Mouse (Mus musculus): Measurements from ENCODE around the gene Plekhs1. TPM values are rescaled to one million over a fixed set of nuclear protein-coding genes. Genes with fewer than 3 reads are reported as not detected.

The Plekhs1 gene
- total and polyA plus RNA-seq, 3 experiments, result 0.84 to 0.85 TPM; not detected in 1

DNA sequence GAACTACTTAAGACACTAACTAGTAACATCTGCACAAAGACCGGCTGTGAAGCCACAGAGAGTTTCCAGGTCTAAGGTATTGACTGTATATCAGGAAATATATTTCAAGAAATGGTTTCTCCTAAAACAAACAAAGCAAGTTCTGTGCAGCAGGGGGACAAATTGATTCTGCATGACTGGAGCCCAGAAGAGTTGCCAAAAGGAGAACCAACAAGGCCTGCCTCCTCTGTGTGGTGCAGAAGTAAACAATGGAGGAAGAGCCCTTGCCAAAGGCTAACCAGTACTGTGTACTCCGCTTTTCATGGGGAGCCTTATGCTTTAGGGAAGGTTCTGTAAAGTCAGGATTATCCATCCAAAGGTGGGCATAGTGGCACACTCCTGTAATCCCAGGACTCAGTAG is 1.2 kb upstream of the Plekhs1 start (continued):
- no peak for TF ChIP-seq CTCF (IDR thresholded peaks at IDR 0.05 in 2 of 3, conservative IDR thresholded peaks at IDR 0.05 in 1 of 3; ENCODE audit: control insufficient read depth in 1 of 3, insufficient read depth in 1 of 3, low read depth in 2 of 3, low read length in 3 of 3, poor library complexity in 1 of 3, severe bottlenecking in 1 of 3)
- no peak for TF ChIP-seq NRF1 (IDR thresholded peaks at IDR 0.05; ENCODE audit: insufficient read depth, low read depth, low read length, poor library complexity, severe bottlenecking)
- TF ChIP-seq MEF2A (IDR thresholded peaks at IDR 0.05; ENCODE audit: extremely low read depth, insufficient replicate concordance, low read depth, low read length, poor library complexity, severe bottlenecking), result no peak
- no peak for TF ChIP-seq USF1 (IDR thresholded peaks at IDR 0.05; ENCODE audit: low read depth, low read length)
- 0 out of 4 replicates have a peak, but pooled peaks have one; percentile 21 to 26 for TF ChIP-seq EP300 (IDR thresholded peaks at IDR 0.05; ENCODE audit: low read depth in 1 of 2, low read length in 2 of 2)
- no peak for TF ChIP-seq USF2 (IDR thresholded peaks at IDR 0.05; ENCODE audit: borderline replicate concordance in 1 of 2, insufficient read depth in 1 of 2, low read depth in 1 of 2, low read length in 2 of 2)
- TF ChIP-seq MAX (IDR thresholded peaks at IDR 0.05; ENCODE audit: low read length), result no peak
- TF ChIP-seq MAFK (IDR thresholded peaks at IDR 0.05; ENCODE audit: borderline replicate concordance, low read depth, low read length), result no peak
- TF ChIP-seq JUND (IDR thresholded peaks at IDR 0.05; ENCODE audit: low read depth, low read length), result no peak
- TF ChIP-seq POLR2A (IDR thresholded peaks at IDR 0.05; ENCODE audit: control insufficient read depth in 1 of 2, insufficient read depth in 1 of 2, low read depth in 1 of 2, low read length in 2 of 2, poor library complexity in 1 of 2), result no peak

DNA sequence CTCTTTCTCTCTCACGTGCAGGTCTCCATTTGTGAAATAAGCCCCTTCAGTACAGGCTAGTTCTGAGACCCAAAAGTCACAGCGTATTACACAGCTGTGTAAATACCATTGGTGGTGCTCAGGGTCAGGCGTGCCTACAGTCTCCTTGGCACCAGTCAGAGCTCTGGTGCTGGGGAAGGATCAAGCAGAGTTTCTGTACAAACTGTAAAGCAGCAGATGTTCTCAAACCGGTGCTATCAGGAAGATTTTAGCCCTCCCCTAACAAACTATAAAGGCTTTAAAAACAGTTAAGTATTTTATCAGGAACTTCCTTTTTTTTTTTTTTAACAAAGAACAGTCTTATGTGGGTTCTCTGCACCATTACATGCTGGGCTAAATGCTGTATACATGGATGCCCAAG is 1.3 kb downstream of the Plekhs1 start:
- Histone ChIP-seq H3K79me2 (ENCODE audit: control insufficient read depth, insufficient read depth, low read length, poor library complexity) (no peaks in the 10 kb centered on the region), H3K4me3 (ENCODE audit: control insufficient read depth in 1 of 2, insufficient read depth in 1 of 2, low read depth in 2 of 2, low read length in 2 of 2) (peak overlapping the region; percentile 4 to 20), H3K27ac (ENCODE audit: control insufficient read depth, low read depth, low read length) (peak overlapping the region; percentile 82), H3K36me3 (ENCODE audit: control insufficient read depth in 1 of 2, insufficient read depth in 2 of 2, low read length in 2 of 2) (peaks cover 0 to 49% of the 10 kb centered on the region in 2 experiments; a peak in 2 of 4 replicates), H3K27me3 (ENCODE audit: control insufficient read depth in 1 of 2, insufficient read depth in 2 of 2, low read length in 2 of 2) (no peaks in the 10 kb centered on the region), H3K9me3 (replicated peaks; ENCODE audit: insufficient read depth, low read length) (no peaks in the 10 kb centered on the region), H3K4me1 (ENCODE audit: control insufficient read depth in 1 of 2, insufficient read depth in 2 of 2, low read length in 2 of 2) (peaks cover 43 to 56% of the 10 kb centered on the region in 2 experiments), H3K9ac (ENCODE audit: control insufficient read depth, low read depth, low read length, poor library complexity, severe bottlenecking) (peak overlapping the region; percentile 36)
- DNase-seq (ENCODE audit: low read depth, low spot score), result peak; percentile 93
- TF ChIP-seq RAD21 (IDR thresholded peaks at IDR 0.05; ENCODE audit: low read depth, low read length), result no peak
- no peak for TF ChIP-seq USF1 (IDR thresholded peaks at IDR 0.05; ENCODE audit: low read depth, low read length)
- TF ChIP-seq ELF1 (IDR thresholded peaks at IDR 0.05; ENCODE audit: low read depth, low read length), result no peak
- no peak for TF ChIP-seq GABPA (IDR thresholded peaks at IDR 0.05; ENCODE audit: low read depth, low read length)
- TF ChIP-seq KAT2A (conservative IDR thresholded peaks at IDR 0.05; ENCODE audit: low read depth, low read length), result no peak
- 0 out of 2 replicates have a peak, but pooled peaks have one; percentile 41 for TF ChIP-seq NELFE (IDR thresholded peaks at IDR 0.05; ENCODE audit: low read depth, low read length)
- TF ChIP-seq MXI1 (IDR thresholded peaks at IDR 0.05; ENCODE audit: low read depth, low read length), result peak; percentile 71
- peak; percentile 86 for TF ChIP-seq RCOR1 (IDR thresholded peaks at IDR 0.05; ENCODE audit: low read depth, low read length)
- TF ChIP-seq HCFC1 (IDR thresholded peaks at IDR 0.05; ENCODE audit: low read depth, low read length), result peak; percentile 29; the same call in 1 of the 2 replicates
- no peak for TF ChIP-seq CTCF (IDR thresholded peaks at IDR 0.05 in 2 of 3, conservative IDR thresholded peaks at IDR 0.05 in 1 of 3; ENCODE audit: control insufficient read depth in 1 of 3, insufficient read depth in 1 of 3, low read depth in 2 of 3, low read length in 3 of 3, poor library complexity in 1 of 3, severe bottlenecking in 1 of 3)
- no peak for TF ChIP-seq POLR2AphosphoS5 (IDR thresholded peaks at IDR 0.05; ENCODE audit: borderline replicate concordance, low read depth, low read length)
- TF ChIP-seq TCF12 (IDR thresholded peaks at IDR 0.05; ENCODE audit: low read depth, low read length), result peak; percentile 90
- peak; percentile 81 for TF ChIP-seq MYC (IDR thresholded peaks at IDR 0.05; ENCODE audit: low read depth, low read length)
- TF ChIP-seq EP300 (IDR thresholded peaks at IDR 0.05; ENCODE audit: low read depth in 1 of 2, low read length in 2 of 2), result peak; percentile 95
- peak; percentile 99 for TF ChIP-seq ZNF384 (IDR thresholded peaks at IDR 0.05; ENCODE audit: low read depth, low read length)
- no peak for TF ChIP-seq SMC3 (IDR thresholded peaks at IDR 0.05; ENCODE audit: low read depth, low read length)
- peak in 1 of 2 experiments; percentile 69; a peak in 2 of 4 replicates for TF ChIP-seq POLR2A (IDR thresholded peaks at IDR 0.05; ENCODE audit: control insufficient read depth in 1 of 2, insufficient read depth in 1 of 2, low read depth in 1 of 2, low read length in 2 of 2, poor library complexity in 1 of 2)
- no peak for TF ChIP-seq TAL1 (IDR thresholded peaks at IDR 0.05; ENCODE audit: low read length)
- no peak for TF ChIP-seq MAZ (IDR thresholded peaks at IDR 0.05; ENCODE audit: low read depth, low read length)
- TF ChIP-seq TBP (IDR thresholded peaks at IDR 0.05; ENCODE audit: low read depth, low read length), result peak; percentile 85
- no peak for TF ChIP-seq USF2 (IDR thresholded peaks at IDR 0.05; ENCODE audit: borderline replicate concordance in 1 of 2, insufficient read depth in 1 of 2, low read depth in 1 of 2, low read length in 2 of 2)
- TF ChIP-seq ZC3H11A (IDR thresholded peaks at IDR 0.05; ENCODE audit: low read depth, low read length), result no peak
- TF ChIP-seq MAX (IDR thresholded peaks at IDR 0.05; ENCODE audit: low read length), result no peak; the same call in 1 of the 2 replicates
- TF ChIP-seq MEF2A (IDR thresholded peaks at IDR 0.05; ENCODE audit: extremely low read depth, insufficient replicate concordance, low read depth, low read length, poor library complexity, severe bottlenecking), result no peak
- no peak for TF ChIP-seq POLR2AphosphoS2 (IDR thresholded peaks at IDR 0.05; ENCODE audit: low read length)
- no peak for TF ChIP-seq CHD1 (IDR thresholded peaks at IDR 0.05; ENCODE audit: low read depth, low read length)
- peak; percentile 37; the same call in 1 of the 2 replicates for TF ChIP-seq ZMIZ1 (IDR thresholded peaks at IDR 0.05; ENCODE audit: low read depth, low read length)
- no peak for TF ChIP-seq NRF1 (IDR thresholded peaks at IDR 0.05; ENCODE audit: insufficient read depth, low read depth, low read length, poor library complexity, severe bottlenecking)
- TF ChIP-seq JUND (IDR thresholded peaks at IDR 0.05; ENCODE audit: low read depth, low read length), result no peak; the same call in 1 of the 2 replicates
- TF ChIP-seq BHLHE40 (IDR thresholded peaks at IDR 0.05; ENCODE audit: borderline replicate concordance, low read depth, low read length), result peak; percentile 80; the same call in 1 of the 2 replicates
